Mouse (Mus musculus) heart, embryonic 14.5 days (tissue): Measurements from ENCODE around the gene 1700001C19Rik. TPM values are rescaled to one million over a fixed set of nuclear protein-coding genes. Genes with fewer than 3 reads are reported as not detected.

Experiments used
- ATAC-seq: fragments of 200-750 bp; cut with Nextera tagmentation; 2 replicates; pipeline ENCODE4 v1.8.0; 2017; ENCODE audit warnings: low read depth, moderate TSS enrichment; ENCODE audit not compliant: insufficient number of reproducible peaks, insufficient read depth, low FRiP score
- H3K27ac ChIP-seq, 2 experiments: fragments of 200-500 bp in 1 of 2; fragments of 300-500 bp in 1 of 2; sonication (generic) in 1 of 2; replicated peaks in 1 of 2; 2 replicates each; pipeline ENCODE4 v1.5.1; 2012 to 2014; ENCODE audit warnings: low read depth in 2 of 2, low read length in 2 of 2, control low read depth in 1 of 2, mild to moderate bottlenecking in 1 of 2, mixed read lengths in 1 of 2; ENCODE audit not compliant: control insufficient read depth in 1 of 2, insufficient read depth in 1 of 2
- H3K27me3 ChIP-seq: fragments of 300-500 bp; sonication (generic); 2 replicates; pipeline ENCODE4 v1.6.1; 2014; ENCODE audit warnings: mild to moderate bottlenecking, low read length, control low read depth; ENCODE audit not compliant: control insufficient read depth, insufficient read depth
- H3K36me3 ChIP-seq: fragments of 300-500 bp; sonication (generic); 2 replicates; pipeline ENCODE4 v1.6.1; 2014; ENCODE audit warnings: mild to moderate bottlenecking, control low read depth, low read length, mixed read lengths; ENCODE audit not compliant: control insufficient read depth, insufficient read depth
- H3K4me1 ChIP-seq, 2 experiments: fragments of 200-500 bp in 1 of 2; fragments of 300-500 bp in 1 of 2; sonication (generic) in 1 of 2; 2 replicates each; pipeline ENCODE4 v1.6.1; 2012 to 2014; ENCODE audit warnings: low read length in 2 of 2, control low read depth in 1 of 2, mixed read lengths in 1 of 2; ENCODE audit not compliant: control insufficient read depth in 2 of 2, insufficient read depth in 2 of 2
- H3K4me2 ChIP-seq: fragments of 300-500 bp; sonication (generic); 2 replicates; pipeline ENCODE4 v1.6.1; 2014; ENCODE audit warnings: mild to moderate bottlenecking, low read length
- H3K4me3 ChIP-seq, 2 experiments: fragments of 200-500 bp in 1 of 2; fragments of 300-500 bp in 1 of 2; sonication (generic) in 1 of 2; 2 replicates each; pipeline ENCODE4 v1.5.1; 2012 to 2014; ENCODE audit warnings: low read length in 2 of 2, mild to moderate bottlenecking in 2 of 2, control low read depth in 1 of 2, low read depth in 1 of 2, moderate library complexity in 1 of 2; ENCODE audit not compliant: control insufficient read depth in 1 of 2, insufficient read depth in 1 of 2
- H3K9ac ChIP-seq: fragments of 300-500 bp; sonication (generic); 2 replicates; pipeline ENCODE4 v1.6.1; 2014; ENCODE audit warnings: mild to moderate bottlenecking, low read length
- H3K9me3 ChIP-seq: fragments of 300-500 bp; sonication (generic); 2 replicates; pipeline ENCODE4 v1.6.1; 2016; ENCODE audit warnings: low read length, control low read depth; ENCODE audit not compliant: control insufficient read depth
- WGBS: fragments of 180-500 bp; shearing (Covaris S2); extraction: QIAGEN DNeasy Blood & Tissue Kit; methylation state at CpG from one replicate; pipeline ENCODE4 v1.1.7; 2014; 5-methylcytosine and 5-hydroxymethylcytosine counted together
- polyA plus RNA-seq: library from polyadenylated mRNA; unstranded; fragments of >200 nt; fragmentation: Nextera tagmentation; extraction: Ambion mirVana; gene quantifications from 2 replicates; pipeline ENCODE4 v1.2.1, GENCODE M21; 2014

1700001C19Rik gene
- polyA plus RNA-seq, 1 experiment from 2014 or later = 0.72 TPM

DNA sequence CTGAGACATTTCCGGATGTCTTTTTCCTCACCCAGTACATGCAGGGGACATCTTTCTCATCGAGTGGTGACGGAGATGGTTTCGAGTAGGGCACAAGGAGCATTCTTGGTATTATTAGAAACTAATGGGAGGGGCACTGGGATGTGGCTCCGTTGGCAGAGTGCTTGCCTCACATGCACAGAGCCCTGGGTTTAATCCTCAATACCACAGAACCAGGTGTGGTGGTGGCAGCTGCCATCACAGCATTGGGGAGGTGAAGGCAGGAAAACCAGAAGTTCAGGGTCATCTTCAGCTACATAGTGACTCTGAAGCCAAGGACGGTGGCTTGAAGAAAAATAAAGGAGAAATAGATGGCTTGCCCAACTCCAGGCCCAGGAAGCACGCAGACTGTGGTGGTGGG lies 25.0 kb upstream of the 1700001C19Rik start:
- Histone ChIP-seq H3K36me3 (no peaks in the 10 kb centered on the region), H3K4me2 (no peak overlapping the region; the same call in 1 of the 2 replicates), H3K4me1 (peaks cover 17 to 23% of the 10 kb centered on the region in 2 experiments), H3K27me3 (peaks cover 8% of the 10 kb centered on the region; the same call in 1 of the 2 replicates), H3K27ac (no peak overlapping the region; a peak in 1 of 4 replicates), H3K9me3 (no peaks in the 10 kb centered on the region), H3K9ac (no peak overlapping the region), H3K4me3 (no peak overlapping the region)
- 44% methylated on average over 7 of the region's 7 CpGs for WGBS
- ATAC-seq = no peak

DNA sequence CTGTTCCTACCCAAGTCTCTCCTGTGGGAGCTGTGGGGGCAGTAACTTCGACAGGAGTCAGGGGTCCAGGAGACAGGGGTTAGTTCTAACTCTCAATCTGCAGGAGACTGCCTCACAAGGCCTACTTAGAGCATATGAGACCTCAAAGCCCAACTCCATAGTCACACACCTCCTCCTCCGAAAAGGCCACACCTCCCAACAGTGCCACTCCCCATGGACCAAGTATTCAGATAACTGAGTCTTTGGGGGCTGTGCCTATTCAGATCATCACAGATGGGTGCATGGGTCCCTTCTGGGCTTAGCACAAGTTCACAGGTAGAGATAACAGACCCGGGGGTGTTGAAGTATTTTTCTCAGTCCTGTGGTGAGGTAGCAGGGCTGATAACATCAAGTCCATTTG lies 24.5 kb upstream of the 1700001C19Rik start:
- Histone ChIP-seq H3K4me1 (peaks cover 20 to 23% of the 10 kb centered on the region in 2 experiments), H3K4me2 (no peak overlapping the region)

DNA sequence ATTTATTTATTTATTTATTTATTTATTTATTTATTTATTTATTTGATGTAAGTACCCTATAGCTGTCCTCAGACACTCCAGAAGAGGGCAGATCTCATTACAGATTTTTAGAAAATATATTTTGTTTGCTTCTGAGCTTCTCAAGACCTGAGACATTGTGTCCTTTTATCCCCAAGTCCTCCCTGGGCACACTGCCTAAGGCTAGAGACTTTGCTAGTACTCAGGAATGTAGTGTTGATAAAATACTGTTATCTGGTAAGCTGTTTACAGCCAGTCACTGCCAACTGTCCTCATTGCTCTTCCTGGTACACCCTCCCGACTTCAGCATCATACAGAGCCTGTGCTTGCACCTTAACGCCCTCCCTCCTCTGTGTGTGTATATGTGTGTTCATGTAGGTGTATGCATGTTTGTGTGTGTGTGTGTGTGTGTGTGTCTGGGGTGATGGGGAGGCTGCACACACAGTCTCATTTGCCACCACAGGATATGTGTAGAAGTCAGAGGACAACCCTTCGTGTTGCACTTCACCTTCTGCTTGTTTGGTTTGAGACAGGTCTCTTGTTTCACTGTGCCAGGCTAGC lies 22.3 kb upstream of the 1700001C19Rik start:
- Histone ChIP-seq H3K27ac (no peak overlapping the region), H3K9me3 (no peaks in the 10 kb centered on the region), H3K4me3 (no peak overlapping the region), H3K36me3 (no peaks in the 10 kb centered on the region), H3K27me3 (no peaks in the 10 kb centered on the region; the same call in 1 of the 2 replicates), H3K4me2 (no peak overlapping the region), H3K4me1 (peaks cover 28 to 41% of the 10 kb centered on the region in 2 experiments), H3K9ac (no peak overlapping the region)
- ATAC-seq = no peak
- WGBS = 45% methylated on average over 3 of the region's 3 CpGs

More for the DNA sequence above, 24.5 kb upstream of the 1700001C19Rik start:
- no peak overlapping the region for H3K4me3 ChIP-seq
- ATAC-seq = no peak
- peaks cover 3% of the 10 kb centered on the region; the same call in 1 of the 2 replicates for H3K27me3 ChIP-seq
- H3K36me3 ChIP-seq = no peaks in the 10 kb centered on the region
- H3K9ac ChIP-seq = no peak overlapping the region
- no peaks in the 10 kb centered on the region for H3K9me3 ChIP-seq
- 39% methylated on average over 3 of the region's 3 CpGs for WGBS
- H3K27ac ChIP-seq = no peak overlapping the region; a peak in 1 of 4 replicates

DNA sequence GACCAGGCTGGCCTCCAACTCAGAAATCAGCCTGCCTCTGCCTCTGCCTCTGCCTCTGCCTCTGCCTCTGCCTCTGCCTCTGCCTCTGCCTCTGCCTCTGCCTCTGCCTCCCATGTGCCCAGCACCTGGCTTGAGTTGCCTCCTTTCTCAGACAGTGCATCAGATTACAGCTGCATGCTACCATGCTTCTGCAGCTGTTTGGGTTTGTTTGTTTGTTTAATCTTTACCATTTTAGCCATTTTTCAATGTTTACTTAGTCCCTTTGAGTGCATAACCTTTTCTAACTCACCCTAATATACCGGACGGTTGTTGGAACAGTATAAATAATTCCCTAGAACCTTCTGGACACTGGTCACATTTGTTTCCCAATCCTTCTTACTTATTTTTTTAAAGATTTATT lies 21.8 kb upstream of the 1700001C19Rik start:
- H3K4me3 ChIP-seq = no peak overlapping the region
- H3K4me1 ChIP-seq = peaks cover 30 to 46% of the 10 kb centered on the region in 2 experiments
- WGBS = 95% methylated on average over 2 of the region's 2 CpGs
- H3K27ac ChIP-seq = no peak overlapping the region
- H3K9ac ChIP-seq = no peak overlapping the region
- no peaks in the 10 kb centered on the region for H3K27me3 ChIP-seq
- H3K36me3 ChIP-seq = no peaks in the 10 kb centered on the region
- H3K4me2 ChIP-seq = no peak overlapping the region
- H3K9me3 ChIP-seq = no peaks in the 10 kb centered on the region
- ATAC-seq = no peak

DNA sequence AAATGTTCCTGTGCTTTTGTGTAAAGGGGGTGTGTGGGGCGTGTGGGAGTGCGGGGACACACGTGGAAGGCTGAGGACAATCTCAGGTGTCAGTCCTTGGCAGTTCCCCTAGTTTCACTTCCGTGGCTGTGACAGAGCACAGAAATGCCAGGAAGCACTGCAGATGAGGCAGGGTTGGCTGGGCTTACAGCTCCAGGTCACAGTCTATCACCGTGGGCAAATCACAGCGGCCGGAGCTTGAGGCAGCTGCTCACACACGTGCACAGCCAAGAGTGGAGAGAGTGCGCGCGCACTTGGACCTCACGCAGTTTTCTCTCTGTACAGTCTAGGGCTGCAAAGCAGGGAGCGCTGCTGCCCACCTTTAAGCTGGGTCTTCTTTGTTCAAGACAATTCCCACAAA lies 21.1 kb upstream of the 1700001C19Rik start:
- Histone ChIP-seq H3K4me1 (peaks cover 34 to 50% of the 10 kb centered on the region in 2 experiments), H3K4me3 (no peak overlapping the region), H3K27me3 (no peaks in the 10 kb centered on the region), H3K9me3 (no peaks in the 10 kb centered on the region), H3K27ac (no peak overlapping the region), H3K4me2 (no peak overlapping the region), H3K9ac (no peak overlapping the region), H3K36me3 (no peaks in the 10 kb centered on the region)
- ATAC-seq = no peak
- WGBS = 68% methylated on average over 13 of the region's 13 CpGs

DNA sequence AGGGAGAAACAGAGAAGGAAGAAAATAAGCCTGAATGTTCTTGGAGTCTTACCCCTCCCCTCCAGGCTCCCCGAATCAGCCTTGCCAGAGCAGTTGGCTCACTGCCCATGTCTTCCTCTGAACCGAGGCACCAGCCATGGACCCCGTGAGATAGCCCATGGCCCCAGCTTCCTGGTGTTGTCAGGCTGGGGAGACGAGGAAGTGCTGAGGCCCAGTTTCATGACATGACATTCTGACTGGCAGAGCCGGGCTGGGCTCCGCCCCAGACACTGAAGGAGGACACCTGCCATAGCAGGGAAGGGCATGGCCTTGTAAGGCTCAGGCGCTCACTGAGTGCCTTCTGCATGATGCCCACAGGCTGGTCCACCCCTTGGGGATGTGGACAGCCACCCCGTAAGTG lies 17.5 kb upstream of the 1700001C19Rik start:
- Histone ChIP-seq H3K9ac (no peak overlapping the region), H3K27ac (peak overlapping the region in 1 of 2 experiments; percentile 35; a peak in 1 of 4 replicates), H3K4me1 (peaks cover 47 to 67% of the 10 kb centered on the region in 2 experiments), H3K4me2 (no peak overlapping the region), H3K9me3 (no peaks in the 10 kb centered on the region), H3K4me3 (no peak overlapping the region), H3K36me3 (no peaks in the 10 kb centered on the region), H3K27me3 (no peaks in the 10 kb centered on the region)
- no peak for ATAC-seq
- 36% methylated on average over 8 of the region's 8 CpGs for WGBS

DNA sequence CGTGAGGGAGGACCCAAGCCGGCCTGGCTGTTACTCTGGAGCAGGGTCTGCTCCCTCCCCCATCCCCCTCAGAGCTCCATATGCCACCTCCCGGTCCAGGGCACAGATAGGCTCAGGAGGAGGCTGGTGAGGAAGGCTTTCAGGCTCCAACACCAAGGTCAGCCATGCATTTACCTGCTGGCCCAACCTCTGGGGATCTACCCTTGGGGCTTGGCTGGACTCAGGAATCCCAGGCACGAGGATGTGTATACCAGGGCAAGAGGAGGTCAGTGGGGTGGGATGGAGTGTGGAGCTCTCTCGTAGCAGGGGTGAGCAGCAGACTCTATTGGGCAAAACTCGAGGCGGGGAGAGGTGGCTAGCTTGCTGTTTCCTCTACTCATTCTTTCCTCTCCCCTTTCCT lies 15.7 kb upstream of the 1700001C19Rik start:
- Histone ChIP-seq H3K4me1 (peaks cover 59 to 80% of the 10 kb centered on the region in 2 experiments), H3K9ac (no peak overlapping the region), H3K4me3 (no peak overlapping the region), H3K36me3 (no peaks in the 10 kb centered on the region), H3K27me3 (no peaks in the 10 kb centered on the region), H3K9me3 (no peaks in the 10 kb centered on the region), H3K27ac (peak overlapping the region; percentile 1 to 49; a peak in 2 of 4 replicates), H3K4me2 (no peak overlapping the region)
- no peak for ATAC-seq
- WGBS = 31% methylated on average over 7 of the region's 7 CpGs
